Mouse (Mus musculus) adrenal gland, postnatal 0 days (tissue): Measurements from ENCODE around the gene Sprr2b. TPM values are rescaled to one million over a fixed set of nuclear protein-coding genes. Genes with fewer than 3 reads are reported as not detected.

Source experiments
- polyA plus RNA-seq: library from polyadenylated mRNA; unstranded; fragments of >200 nt; fragmentation: Nextera tagmentation; extraction: Ambion mirVana; gene quantifications from 2 replicates; pipeline ENCODE4 v1.2.1, GENCODE M21; 2015

The Sprr2b gene
- polyA plus RNA-seq = not detected in 2 replicates

GRCm38 (mm10) chr3:92316320-92316719 is at the start of gene Sprr2b:
Gene Sprr2b (plus strand): TSS chr3:92316620.

GRCm38 (mm10) chr3:92285101-92285500 is 31.3 kb upstream of the Sprr2b start, which contains the start of gene Sprr2a3:
Gene Sprr2a3 (plus strand): TSS chr3:92285417.

GRCm38 (mm10) chr3:92338840-92339239 is 22.4 kb downstream of the Sprr2b start, which contains the start of gene Sprr2d:
Gene Sprr2d (plus strand): TSS chr3:92339140.

GRCm38 (mm10) chr3:92351843-92352242 is 35.4 kb downstream of the Sprr2b start, which contains the start of gene Sprr2e:
Gene Sprr2e (plus strand): TSS chr3:92352143.

GRCm38 (mm10) chr3:92364887-92365286 is 48.5 kb downstream of the Sprr2b start, which contains the start of gene Sprr2f:
Gene Sprr2f (plus strand): TSS chr3:92365187.

Other genes with a start within 250 kb of the Sprr2b start
- 1.3 and 5.9 TPM in 2 replicates for gene Lor, start 233.5 kb upstream of the Sprr2b start, polyA plus RNA-seq
- 0.22 TPM in 1 of 2 replicates, not detected in the other for gene Prr9, start 192.7 kb upstream of the Sprr2b start, polyA plus RNA-seq
- gene Lelp1, start 173.9 kb upstream of the Sprr2b start, polyA plus RNA-seq = not detected in 2 replicates
- gene Sprr2a1, start 100.8 kb upstream of the Sprr2b start, polyA plus RNA-seq = 0.39 TPM in 1 of 2 replicates, not detected in the other
- gene Sprr2a2, start 100.7 kb upstream of the Sprr2b start, polyA plus RNA-seq = 2.6 and 32.2 TPM in 2 replicates
- gene Sprr2a3, start 31.2 kb upstream of the Sprr2b start, polyA plus RNA-seq = 0.59 and 1.6 TPM in 2 replicates
- gene Sprr2d, start 22.5 kb downstream of the Sprr2b start, polyA plus RNA-seq = not detected in 2 replicates
- not detected in 2 replicates for gene Sprr2e, start 35.5 kb downstream of the Sprr2b start, polyA plus RNA-seq
- gene Sprr2f, start 48.6 kb downstream of the Sprr2b start, polyA plus RNA-seq = not detected in 2 replicates
- 0.36 TPM in 1 of 2 replicates, not detected in the other for gene Sprr2h, start 69.1 kb downstream of the Sprr2b start, polyA plus RNA-seq
- gene Sprr2i, start 91.4 kb downstream of the Sprr2b start, polyA plus RNA-seq = 0.22 TPM in 1 of 2 replicates, not detected in the other
- gene Sprr2j-ps, start 101.5 kb downstream of the Sprr2b start, polyA plus RNA-seq = 0.39 TPM in 1 of 2 replicates, not detected in the other
- 6.7 and 8.1 TPM in 2 replicates for gene Gm9774, start 112.8 kb downstream of the Sprr2b start, polyA plus RNA-seq
- gene Sprr2k, start 116.0 kb downstream of the Sprr2b start, polyA plus RNA-seq = not detected in 2 replicates
- 0.32 TPM in 1 of 2 replicates, not detected in the other for gene Sprr1b, start 122.2 kb downstream of the Sprr2b start, polyA plus RNA-seq
- 0.25 and 4.2 TPM in 2 replicates for gene Sprr3, start 142.1 kb downstream of the Sprr2b start, polyA plus RNA-seq
- gene Sprr1a, start 169.3 kb downstream of the Sprr2b start, polyA plus RNA-seq = 1.6 and 7.8 TPM in 2 replicates
- gene Sprr4, start 183.9 kb downstream of the Sprr2b start, polyA plus RNA-seq = not detected in 2 replicates
- gene 2310046K23Rik, start 217.9 kb downstream of the Sprr2b start, polyA plus RNA-seq = not detected in 2 replicates